Mouse (Mus musculus) ES-Bruce4 (cell line): ENCODE measurements around the gene Gzmc. TPM values are rescaled to one million over a fixed set of nuclear protein-coding genes. Genes with fewer than 3 reads are reported as not detected.
A peak's percentile ranks its signal among the peaks of the same experiment; 100 is the strongest.
"Not testable (repeated sequence)": the region's sequence is repeated elsewhere in the genome, so short reads cannot be mapped to it uniquely, and the experiment has no call there.

Experiments
- H3K27ac ChIP-seq: 2 replicates; pipeline ENCODE4 v1.5.1; 2012; ENCODE audit warnings: low read length, inconsistent platforms; ENCODE audit not compliant: insufficient read depth
- H3K27me3 ChIP-seq: 2 replicates; pipeline ENCODE4 v1.6.1; 2012; ENCODE audit warnings: mild to moderate bottlenecking, low read length, inconsistent platforms; ENCODE audit not compliant: control insufficient read depth, poor library complexity, insufficient read depth, severe bottlenecking
- H3K36me3 ChIP-seq: 2 replicates; pipeline ENCODE4 v1.6.1; 2012; ENCODE audit warnings: inconsistent platforms, mild to moderate bottlenecking, low read length, moderate library complexity; ENCODE audit not compliant: control insufficient read depth, poor library complexity, insufficient read depth, severe bottlenecking
- H3K4me1 ChIP-seq: one replicate; pipeline ENCODE4 v1.8.1; 2011; ENCODE audit warnings: low read length; ENCODE audit not compliant: control insufficient read depth, insufficient read depth
- H3K4me3 ChIP-seq: 2 replicates; pipeline ENCODE4 v1.5.1; 2011; ENCODE audit warnings: low read depth, mild to moderate bottlenecking, low read length
- H3K9ac ChIP-seq: 2 replicates; pipeline ENCODE4 v1.6.1; 2012; ENCODE audit warnings: low read depth, mild to moderate bottlenecking, inconsistent platforms; ENCODE audit not compliant: poor library complexity, severe bottlenecking
- H3K9me3 ChIP-seq: replicated peaks from 2 replicates; pipeline ENCODE4 v1.6.1; 2012; ENCODE audit warnings: mild to moderate bottlenecking, low read length, inconsistent platforms; ENCODE audit not compliant: control insufficient read depth, poor library complexity, insufficient read depth, severe bottlenecking
- CTCF ChIP-seq: IDR thresholded peaks from one replicate; pipeline ENCODE4 v1.8.1; 2011; ENCODE audit warnings: low read depth, low read length
- EP300 ChIP-seq: IDR thresholded peaks from 2 replicates; pipeline ENCODE4 v1.6.1; 2011; ENCODE audit warnings: low read depth, low read length; ENCODE audit not compliant: insufficient read depth
- POLR2A ChIP-seq: IDR thresholded peaks from one replicate; pipeline ENCODE4 v1.8.1; 2011; ENCODE audit warnings: low read length; ENCODE audit not compliant: insufficient read depth
- polyA plus RNA-seq: library from polyadenylated mRNA; stranded (reverse); fragments of >200 nt; gene quantifications from 2 replicates; pipeline ENCODE4 v1.2.4, GENCODE M21; 2011; ENCODE audit warnings: low read depth; ENCODE audit not compliant: missing spikeins, insufficient read depth, insufficient read length

The Gzmc gene
- not detected in 2 replicates for polyA plus RNA-seq

DNA sequence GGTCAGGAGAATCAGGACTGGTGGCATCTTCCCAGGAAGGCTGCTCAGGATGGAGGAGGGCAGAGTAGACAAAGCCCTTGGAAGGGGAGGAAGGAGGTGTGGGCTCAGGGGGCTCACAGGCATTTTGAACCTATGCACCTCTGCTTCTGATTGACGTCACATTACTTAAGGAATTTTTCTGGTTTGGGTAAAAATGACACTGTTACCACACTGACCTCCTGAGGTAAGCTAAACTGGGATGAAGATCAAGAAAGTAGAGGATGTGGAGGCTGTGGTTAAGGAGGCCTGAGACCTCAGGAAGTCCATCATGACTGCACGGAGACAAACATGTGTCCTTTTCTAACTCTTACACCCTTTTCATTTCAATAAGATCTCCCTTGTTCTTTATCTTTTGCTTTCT lies at the start of gene Gzmc:
Gene Gzmc (minus strand): TSS at position 101 of the 400 bp plus-strand sequence.
- Histone ChIP-seq H3K4me3 (no peak within 1 kb of the TSS), H3K9ac (no peak within 1 kb of the TSS), H3K27ac (no peak within 1 kb of the TSS), H3K4me1 (no peaks in the 10 kb centered on the region), H3K36me3 (no peaks in the 10 kb centered on the region), H3K27me3 (no peaks in the 10 kb centered on the region), H3K9me3 (peaks cover 15% of the 10 kb centered on the region)
- TF ChIP-seq EP300 (no peak), POLR2A (no peak), CTCF (no peak)

DNA sequence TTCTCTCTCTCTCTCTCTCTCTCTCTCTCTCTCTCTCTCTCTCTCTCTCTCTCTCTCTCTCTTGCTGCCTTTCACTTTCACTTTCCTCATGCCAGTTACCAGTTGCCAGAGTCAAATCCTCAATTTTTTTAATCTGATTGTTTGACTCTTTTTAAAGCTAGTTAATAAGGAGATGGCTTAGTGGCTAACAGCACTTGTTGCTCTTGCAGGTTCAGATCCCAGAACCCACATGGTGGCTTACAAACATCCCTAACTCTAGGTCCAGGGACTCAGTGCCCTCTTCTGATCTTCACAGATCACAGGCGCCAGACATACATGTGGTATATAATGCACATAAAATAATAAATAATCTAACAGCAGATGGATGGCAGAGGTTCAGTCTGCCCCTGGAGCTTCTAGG lies 49.4 kb upstream of the Gzmc start:
- no peak overlapping the region for H3K4me3 ChIP-seq
- no peak overlapping the region for H3K27ac ChIP-seq
- no peak overlapping the region for H3K9ac ChIP-seq
- H3K9me3 ChIP-seq, result no peaks in the 10 kb centered on the region
- H3K4me1 ChIP-seq, result no peaks in the 10 kb centered on the region
- no peaks in the 10 kb centered on the region; the same call in 1 of the 2 replicates for H3K27me3 ChIP-seq
- TF ChIP-seq CTCF (no peak), POLR2A (no peak), EP300 (no peak)
- H3K36me3 ChIP-seq, result no peaks in the 10 kb centered on the region

DNA sequence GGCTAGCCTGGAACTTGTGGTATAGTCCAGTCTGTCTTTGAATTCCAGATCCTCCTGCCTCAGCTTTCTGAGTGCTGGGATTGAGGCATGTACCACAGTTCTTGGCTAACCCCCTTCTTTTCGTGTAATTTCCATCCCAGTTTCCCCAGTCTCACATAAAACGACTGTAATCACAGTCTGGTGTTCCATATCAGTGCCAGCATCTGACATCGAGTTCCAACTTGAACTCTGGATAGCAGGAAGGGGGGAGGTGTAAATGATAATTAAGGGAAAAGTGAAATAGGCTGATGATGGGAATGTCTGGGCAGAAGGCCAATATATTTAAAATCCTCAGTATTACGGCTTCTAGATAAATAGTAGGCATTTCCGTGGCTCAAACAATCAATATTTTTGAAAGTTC lies 46.6 kb upstream of the Gzmc start:
- no peaks in the 10 kb centered on the region for H3K4me1 ChIP-seq

DNA sequence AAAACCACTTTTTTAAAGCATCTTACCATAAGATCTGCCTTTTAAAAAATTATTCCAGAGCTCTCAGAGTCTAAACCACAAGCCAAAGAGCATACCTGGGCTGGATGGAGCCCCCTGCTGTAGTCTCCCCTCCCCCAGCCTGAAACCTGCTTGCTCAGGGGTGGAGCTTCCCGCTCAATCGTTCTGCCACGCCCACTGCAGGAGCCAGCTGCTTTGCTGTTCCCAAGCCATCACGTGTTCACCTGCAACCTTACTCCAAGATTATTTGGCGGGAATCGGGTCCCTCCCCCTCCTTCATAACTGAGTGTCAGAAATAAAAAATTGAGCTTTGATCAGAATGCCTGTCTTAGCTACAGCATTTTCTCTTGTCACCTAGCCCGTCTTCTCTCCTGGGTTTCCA lies 44.2 kb upstream of the Gzmc start:
- not testable (repeated sequence) for H3K4me3 ChIP-seq

More for the DNA sequence above, 46.6 kb upstream of the Gzmc start:
- no peak overlapping the region for H3K27ac ChIP-seq
- H3K9ac ChIP-seq, result no peak overlapping the region
- no peak overlapping the region for H3K4me3 ChIP-seq
- TF ChIP-seq EP300, result no peak
- no peak for TF ChIP-seq POLR2A
- no peak for TF ChIP-seq CTCF
- H3K36me3 ChIP-seq, result no peaks in the 10 kb centered on the region
- no peaks in the 10 kb centered on the region; the same call in 1 of the 2 replicates for H3K27me3 ChIP-seq
- H3K9me3 ChIP-seq, result no peaks in the 10 kb centered on the region

DNA sequence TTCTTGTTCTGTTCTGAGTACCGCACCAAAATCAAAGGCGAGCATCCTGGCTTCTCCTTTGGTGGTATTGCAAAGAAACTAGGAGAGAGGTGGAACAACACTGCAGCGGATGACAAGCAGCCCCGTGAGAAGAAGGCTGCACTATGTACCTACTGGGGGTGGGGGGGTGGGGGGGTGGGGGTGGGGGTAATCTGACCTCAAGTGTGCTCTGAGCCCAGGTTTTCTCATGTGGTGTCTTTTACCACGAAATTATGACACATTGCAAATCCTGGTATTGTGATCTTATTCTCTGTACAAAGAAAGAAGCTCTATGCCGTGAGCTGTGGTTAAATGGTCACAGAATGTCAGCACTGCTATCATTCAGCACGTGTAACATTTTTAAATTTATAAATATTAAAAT lies 41.6 kb upstream of the Gzmc start:
- H3K27ac ChIP-seq, H3K4me1 ChIP-seq, H3K36me3 ChIP-seq, H3K4me3 ChIP-seq, H3K9me3 ChIP-seq, H3K27me3 ChIP-seq, H3K9ac ChIP-seq: not testable (repeated sequence)

More for the DNA sequence above, 44.2 kb upstream of the Gzmc start:
- not testable (repeated sequence) for H3K9me3 ChIP-seq, H3K27me3 ChIP-seq, H3K36me3 ChIP-seq, H3K4me1 ChIP-seq, H3K9ac ChIP-seq, H3K27ac ChIP-seq
- TF ChIP-seq EP300, result 0 out of 2 replicates have a peak, but pooled peaks have one; percentile 9

DNA sequence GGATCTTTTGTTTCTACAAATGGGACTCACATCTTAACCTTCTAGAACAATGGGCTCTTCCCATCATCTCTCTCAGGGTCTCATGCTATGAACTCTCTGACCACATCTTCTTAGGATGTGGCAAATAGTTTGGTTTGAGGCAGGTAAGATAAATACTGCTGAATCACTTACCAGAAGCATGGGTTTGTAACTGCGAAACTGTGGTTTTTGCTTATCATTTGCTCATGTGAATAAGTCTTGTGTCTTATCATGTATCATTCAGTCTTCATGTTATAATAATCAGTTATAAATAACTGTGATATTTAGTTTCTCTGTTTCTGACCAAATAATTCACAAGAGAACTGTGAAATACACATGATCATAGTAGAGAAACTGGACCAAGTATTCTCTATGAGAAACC lies 31.7 kb upstream of the Gzmc start:
- Histone ChIP-seq H3K4me3 (no peak overlapping the region), H3K9ac (no peak overlapping the region), H3K36me3 (no peaks in the 10 kb centered on the region), H3K4me1 (no peaks in the 10 kb centered on the region), H3K27ac (no peak overlapping the region), H3K27me3 (no peaks in the 10 kb centered on the region), H3K9me3 (no peaks in the 10 kb centered on the region)
- no peak for TF ChIP-seq EP300
- TF ChIP-seq CTCF, result no peak
- no peak for TF ChIP-seq POLR2A
